Mouse (Mus musculus) large intestine, adult 2 months (tissue): ENCODE results near the gene Zfp969. TPM values are rescaled to one million over a fixed set of nuclear protein-coding genes. Genes with fewer than 3 reads are reported as not detected.
"Not testable (repeated sequence)": the region's sequence is repeated elsewhere in the genome, so short reads cannot be mapped to it uniquely, and the experiment has no call there.

Experiments used
- DNase-seq: peaks from one replicate; pipeline ENCODE4 v3.0.0-alpha.2; 2012; ENCODE audit warnings: low read depth, low spot score
- WGBS: fragments of 180-500 bp; shearing (Covaris S2); methylation state at CpG from one replicate; pipeline ENCODE4 v1.1.7; 2018; 5-methylcytosine and 5-hydroxymethylcytosine counted together
- polyA plus RNA-seq: library from polyadenylated mRNA; depleted of rRNA; stranded (reverse); fragments of >200 nt; gene quantifications from 2 replicates; pipeline ENCODE4 v1.2.3, GENCODE M21; 2012; rRNA removed

The Zfp969 gene
- polyA plus RNA-seq = not detected in 2 replicates

GRCm38 (mm10) chr2:175703546-175703945 lies at the start of gene Zfp969:
Gene Zfp969 (minus strand): TSS chr2:175703646.
- no CpG with 5 or more reads among the region's 9 CpGs for WGBS
- DNase-seq = not testable (repeated sequence)

GRCm38 (mm10) chr2:175741237-175741636 lies 37.8 kb upstream of the Zfp969 start, which contains the start of gene Gm2007:
Gene Gm2007 (plus strand): TSS chr2:175741537.
- WGBS = no CpG with 5 or more reads among the region's 2 CpGs

GRCm38 (mm10) chr2:175643678-175644077 lies 59.8 kb downstream of the Zfp969 start, which contains the start of gene Gm11007:
Gene Gm11007 (plus strand): TSS chr2:175643978.
- DNase-seq = not testable (repeated sequence)
- WGBS = no CpG with 5 or more reads among the region's 2 CpGs

More at GRCm38 (mm10) chr2:175741237-175741636, 37.8 kb upstream of the Zfp969 start, which contains the start of gene Gm2007:
- not testable (repeated sequence) for DNase-seq

Other genes starting within 250 kb of the Zfp969 start
- gene Zfp965, start 233.7 kb downstream of the Zfp969 start, polyA plus RNA-seq = 0.26 and 0.43 TPM in 2 replicates
- gene Gm11007, start 59.7 kb downstream of the Zfp969 start, polyA plus RNA-seq = not detected in 2 replicates
- gene Gm2007, start 37.9 kb upstream of the Zfp969 start, polyA plus RNA-seq = not detected in 2 replicates
- gene Gm14288, start 97.4 kb upstream of the Zfp969 start, polyA plus RNA-seq = 0.73 and 1.1 TPM in 2 replicates
- 0.14 and 0.22 TPM in 2 replicates for gene Gm6710, start 165.6 kb upstream of the Zfp969 start, polyA plus RNA-seq
- 0.19 and 0.49 TPM in 2 replicates for gene Zfp966, start 227.5 kb upstream of the Zfp969 start, polyA plus RNA-seq